Comparison of ENCODE assay signal across 22 mouse cellular contexts in the genomic region with DNA sequence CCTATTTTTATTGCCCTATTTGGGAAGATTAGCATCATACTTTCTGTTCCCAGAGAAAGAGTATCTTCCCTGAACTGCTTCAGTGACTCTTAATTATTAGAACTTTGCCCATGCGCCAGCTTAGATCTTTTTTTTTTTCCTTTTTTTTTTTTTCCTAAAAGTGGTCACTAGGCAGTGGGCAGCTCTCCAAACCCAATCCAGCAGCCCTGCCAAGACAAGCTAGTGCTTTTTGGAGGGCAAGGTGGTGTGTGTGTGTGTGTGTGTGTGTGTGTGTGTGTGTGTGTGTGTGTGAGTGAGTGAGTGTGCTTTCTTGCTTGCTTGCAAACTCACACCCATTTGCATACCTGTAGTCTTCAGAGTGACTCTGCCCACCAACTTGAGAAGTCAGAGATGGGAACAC.
DNase-seq lines count a peak whose midpoint lies in the region; ATAC-seq and TF ChIP-seq lines count a peak whose summit lies in the region.
"Had no signal": no experiment of that assay in that cellular context is flagged by ENCODE, and none has a peak within 500 bp of the region (broad histone marks: within the 10 kb centered on the region; RNA-seq: fewer than 3 reads in every experiment).

No protein-coding gene starts in this region.

- 73% methylated on average over 1 of the region's 1 CpGs for WGBS in kidney, embryonic 16.5 days
- WGBS in stomach, postnatal 0 days = 93% methylated on average over 1 of the region's 1 CpGs

- H3K27ac ChIP-seq in kidney, embryonic 16.5 days (ENCODE audit: low read length) = no peak overlapping the region
- H3K27ac ChIP-seq in stomach, postnatal 0 days (replicated peaks) = no peak overlapping the region
- H3K27ac ChIP-seq: limb, embryonic 13.5 days; lung, embryonic 15.5 days; midbrain, embryonic 10.5 days; midbrain, embryonic 15.5 days; neural tube, embryonic 15.5 days had no signal

- H3K36me3 ChIP-seq in kidney, embryonic 16.5 days (ENCODE audit: insufficient read depth, low read length) = no peaks in the 10 kb centered on the region
- no peaks in the 10 kb centered on the region for H3K36me3 ChIP-seq in stomach, postnatal 0 days (ENCODE audit: control insufficient read depth, insufficient read depth, low read length)
- H3K36me3 ChIP-seq: limb, embryonic 13.5 days; lung, embryonic 15.5 days; midbrain, embryonic 10.5 days; midbrain, embryonic 15.5 days; neural tube, embryonic 15.5 days had no signal

- no peak for ATAC-seq in kidney, embryonic 16.5 days (ENCODE audit: low FRiP score, low TSS enrichment)
- no peak for ATAC-seq in stomach, postnatal 0 days (ENCODE audit: low FRiP score, low TSS enrichment)
- ATAC-seq: forebrain, embryonic 16.5 days; intestine, postnatal 0 days; midbrain, embryonic 15.5 days; Patski had no signal

- no peak overlapping the region for H3K4me2 ChIP-seq in kidney, embryonic 16.5 days (replicated peaks; ENCODE audit: low read depth, low read length)
- no peak overlapping the region for H3K4me2 ChIP-seq in stomach, postnatal 0 days (replicated peaks; ENCODE audit: low read depth)
- H3K4me2 ChIP-seq: limb, embryonic 13.5 days; liver, embryonic 11.5 days; lung, embryonic 15.5 days; midbrain, embryonic 15.5 days; neural tube, embryonic 15.5 days had no signal

- peaks cover 13% of the 10 kb centered on the region; the same call in 1 of the 2 replicates for H3K27me3 ChIP-seq in kidney, embryonic 16.5 days (ENCODE audit: insufficient read depth, low read length)
- H3K27me3 ChIP-seq in stomach, postnatal 0 days (ENCODE audit: control insufficient read depth, insufficient read depth, low read length) = no peaks in the 10 kb centered on the region

- no peak overlapping the region for H3K9ac ChIP-seq in kidney, embryonic 16.5 days (replicated peaks; ENCODE audit: low read length)
- no peak overlapping the region for H3K9ac ChIP-seq in stomach, postnatal 0 days (ENCODE audit: low read length)
- H3K9ac ChIP-seq: limb, embryonic 13.5 days; lung, embryonic 15.5 days; midbrain, embryonic 15.5 days; neural tube, embryonic 15.5 days had no signal

- peak; percentile 6 for DNase-seq in adrenal gland, postnatal 25 days
- DNase-seq in adrenal gland, postnatal 4 days (ENCODE audit: low spot score in 2 of 2) = no peak
- DNase-seq in kidney, adult 18-20 months = peak; percentile 40
- DNase-seq in 3134 (ENCODE audit: extremely low read depth, insufficient read length, low spot score) = peak; percentile 19
- peak; percentile 47 for DNase-seq in kidney, postnatal 10 days
- no peak for DNase-seq in stomach, postnatal 0 days (ENCODE audit: low spot score)
- no peak for DNase-seq in spleen, adult 12 weeks (ENCODE audit: low spot score)
- DNase-seq: cerebellum, adult 9-11 months; gastrocnemius, postnatal 10 days; retina, postnatal 1 day; thymus, postnatal 14 days had no signal

- no peak for TF ChIP-seq CTCF in stomach, postnatal 0 days (IDR thresholded peaks at IDR 0.05; ENCODE audit: low read depth)

- TF ChIP-seq EP300 in stomach, postnatal 0 days (optimal IDR thresholded peaks at IDR 0.05) = no peak

- H3K4me1 ChIP-seq in kidney, embryonic 16.5 days (ENCODE audit: insufficient read depth, low read length) = peaks cover 4% of the 10 kb centered on the region; the same call in 1 of the 2 replicates
- no peaks in the 10 kb centered on the region for H3K4me1 ChIP-seq in stomach, postnatal 0 days (replicated peaks; ENCODE audit: control insufficient read depth, insufficient read depth)
- H3K4me1 ChIP-seq: limb, embryonic 13.5 days; lung, embryonic 15.5 days; midbrain, embryonic 15.5 days; neural tube, embryonic 15.5 days had no signal

- no peak overlapping the region for H3K4me3 ChIP-seq in kidney, embryonic 16.5 days (ENCODE audit: low read length)
- no peak overlapping the region for H3K4me3 ChIP-seq in stomach, postnatal 0 days (ENCODE audit: low read depth, low read length)
- H3K4me3 ChIP-seq: erythroblast, embryonic 14.5 days; limb, embryonic 13.5 days; lung, embryonic 15.5 days; midbrain, embryonic 10.5 days; midbrain, embryonic 15.5 days; neural tube, embryonic 15.5 days had no signal

- H3K9me3 ChIP-seq in kidney, embryonic 16.5 days (ENCODE audit: low read length) = no peaks in the 10 kb centered on the region
- H3K9me3 ChIP-seq in stomach, postnatal 0 days (ENCODE audit: control insufficient read depth, low read length) = no peaks in the 10 kb centered on the region
- H3K9me3 ChIP-seq: limb, embryonic 13.5 days; lung, embryonic 15.5 days; midbrain, embryonic 10.5 days; midbrain, embryonic 15.5 days; neural tube, embryonic 15.5 days had no signal

Comparison
In these comparisons a context has a peak if more than half of its experiments do, and no peak if none do; other contexts are left out.
1. DNase-seq: peak in adrenal gland, postnatal 25 days (single experiment), kidney, adult 18-20 months (single experiment), 3134 (single experiment) and kidney, postnatal 10 days (single experiment); none in adrenal gland, postnatal 4 days (0 of 2), stomach, postnatal 0 days (single experiment) and spleen, adult 12 weeks (single experiment).